Mouse (Mus musculus): ENCODE measurements around the gene Kcnq5. TPM values are rescaled to one million over a fixed set of nuclear protein-coding genes. Genes with fewer than 3 reads are reported as not detected.

The Kcnq5 gene
- polyA plus RNA-seq, 1 experiment from 2014 or later = 4.4 TPM

DNA sequence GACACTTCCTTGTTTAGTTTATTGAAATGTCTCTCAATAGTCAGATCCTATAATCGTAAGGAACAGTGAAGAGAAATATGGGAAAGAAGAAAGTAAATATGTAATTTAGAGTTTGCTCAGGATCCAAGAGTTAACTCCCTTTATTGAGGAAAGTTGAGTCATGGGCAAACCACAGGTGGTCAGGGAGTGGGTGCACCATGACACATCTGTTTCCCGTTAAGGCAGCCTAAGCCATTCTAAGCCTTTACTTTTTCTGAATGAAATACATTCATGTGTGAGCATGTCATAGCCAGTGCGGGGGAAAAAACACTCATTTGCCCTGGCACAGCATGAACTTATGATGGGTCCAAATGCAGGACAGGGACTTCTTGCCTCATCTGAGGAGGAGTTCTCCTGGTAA, 125.4 kb downstream of the Kcnq5 start:
- Histone ChIP-seq H3K4me3 (ENCODE audit: control insufficient read depth in 1 of 2, insufficient read depth in 1 of 2, low read depth in 1 of 2, low read length in 2 of 2) (no peak overlapping the region), H3K4me2 (ENCODE audit: low read length) (no peak overlapping the region), H3K27me3 (ENCODE audit: control insufficient read depth, insufficient read depth, low read length) (no peaks in the 10 kb centered on the region), H3K36me3 (ENCODE audit: control insufficient read depth, insufficient read depth, low read length) (no peaks in the 10 kb centered on the region), H3K9ac (ENCODE audit: low read length) (no peak overlapping the region), H3K27ac (replicated peaks in 1 of 2; ENCODE audit: control insufficient read depth in 1 of 2, insufficient read depth in 1 of 2, low read depth in 2 of 2, low read length in 2 of 2) (no peak overlapping the region), H3K4me1 (ENCODE audit: control insufficient read depth in 2 of 2, insufficient read depth in 2 of 2, low read length in 2 of 2) (peaks cover 2 to 5% of the 10 kb centered on the region in 2 experiments; a peak in 3 of 4 replicates), H3K9me3 (ENCODE audit: control insufficient read depth, low read length) (no peaks in the 10 kb centered on the region)
- ATAC-seq (ENCODE audit: insufficient number of reproducible peaks, insufficient read depth, low FRiP score, low read depth) = no peak
- WGBS = 87% methylated on average over 3 of the region's 3 CpGs

DNA sequence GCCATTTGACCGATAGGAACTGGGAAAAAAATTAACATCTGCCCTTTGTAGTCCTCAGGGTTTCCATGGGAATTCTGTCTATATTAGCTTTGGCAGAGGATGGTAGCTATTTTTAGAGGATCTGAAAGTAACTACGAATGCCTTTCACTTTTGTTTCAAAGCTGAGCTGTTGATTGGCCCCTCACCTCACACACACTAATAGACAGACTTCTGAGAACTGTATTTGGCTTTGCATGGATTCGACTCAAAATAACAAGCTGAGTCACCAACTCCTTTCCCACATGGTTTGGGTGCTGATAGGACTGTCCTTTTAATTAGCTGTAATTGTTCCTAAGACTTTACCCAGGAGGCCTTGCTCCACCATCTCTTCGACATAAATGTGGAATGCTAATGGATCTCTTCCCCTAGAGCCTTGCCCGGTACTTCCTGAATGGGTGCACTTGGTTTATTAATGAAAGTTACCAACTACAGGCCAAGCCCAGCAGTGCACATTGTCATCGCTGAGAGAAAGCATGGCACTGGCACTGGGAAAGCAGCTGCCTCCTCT, 131.8 kb downstream of the Kcnq5 start:
- peak overlapping the region; percentile 55 for H3K4me2 ChIP-seq (ENCODE audit: low read length)
- 13% methylated on average over 6 of the region's 6 CpGs for WGBS
- H3K36me3 ChIP-seq (ENCODE audit: control insufficient read depth, insufficient read depth, low read length) = no peaks in the 10 kb centered on the region
- no peaks in the 10 kb centered on the region for H3K27me3 ChIP-seq (ENCODE audit: control insufficient read depth, insufficient read depth, low read length)
- H3K4me1 ChIP-seq (ENCODE audit: control insufficient read depth in 2 of 2, insufficient read depth in 2 of 2, low read length in 2 of 2) = peaks cover 6 to 16% of the 10 kb centered on the region in 2 experiments; a peak in 3 of 4 replicates
- peak; percentile 69 for ATAC-seq (ENCODE audit: insufficient number of reproducible peaks, insufficient read depth, low FRiP score, low read depth)
- H3K9ac ChIP-seq (ENCODE audit: low read length) = peak overlapping the region; percentile 52
- H3K27ac ChIP-seq (replicated peaks in 1 of 2; ENCODE audit: control insufficient read depth in 1 of 2, insufficient read depth in 1 of 2, low read depth in 2 of 2, low read length in 2 of 2) = peak overlapping the region; percentile 86 to 92
- peak overlapping the region in 1 of 2 experiments; percentile 29; a peak in 2 of 4 replicates for H3K4me3 ChIP-seq (ENCODE audit: control insufficient read depth in 1 of 2, insufficient read depth in 1 of 2, low read depth in 1 of 2, low read length in 2 of 2)
- H3K9me3 ChIP-seq (ENCODE audit: control insufficient read depth, low read length) = no peaks in the 10 kb centered on the region

DNA sequence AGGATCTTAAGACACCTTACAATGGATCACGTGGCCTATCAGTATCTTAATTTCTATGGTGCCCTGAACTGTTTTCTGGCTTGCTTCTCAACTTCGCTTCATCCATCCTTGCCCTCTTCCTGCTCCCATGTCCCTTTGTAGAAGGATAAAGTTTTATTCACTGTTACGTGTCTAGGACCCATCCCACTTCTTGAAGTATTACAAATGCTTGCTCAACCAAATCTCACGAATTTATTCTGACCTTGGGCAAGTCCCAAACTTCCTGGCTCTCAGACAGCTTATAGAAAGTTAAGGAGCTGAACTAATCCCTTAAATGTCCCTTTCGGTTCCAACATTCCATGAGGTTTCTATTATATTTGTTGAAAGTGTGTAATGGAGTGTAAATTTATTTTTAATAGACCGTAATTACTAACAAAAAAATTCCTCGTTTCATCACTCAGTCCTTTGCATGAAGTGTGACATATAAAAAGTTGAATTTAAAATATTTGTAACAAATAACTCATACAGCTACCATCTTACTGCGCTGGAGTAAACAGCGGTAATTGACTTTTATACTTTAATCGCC, 141.6 kb downstream of the Kcnq5 start:
- Histone ChIP-seq H3K4me3 (ENCODE audit: control insufficient read depth in 1 of 2, insufficient read depth in 1 of 2, low read depth in 1 of 2, low read length in 2 of 2) (no peak overlapping the region), H3K36me3 (ENCODE audit: control insufficient read depth, insufficient read depth, low read length) (no peaks in the 10 kb centered on the region), H3K4me1 (ENCODE audit: control insufficient read depth in 2 of 2, insufficient read depth in 2 of 2, low read length in 2 of 2) (no peaks in the 10 kb centered on the region), H3K27ac (replicated peaks in 1 of 2; ENCODE audit: control insufficient read depth in 1 of 2, insufficient read depth in 1 of 2, low read depth in 2 of 2, low read length in 2 of 2) (no peak overlapping the region), H3K4me2 (ENCODE audit: low read length) (no peak overlapping the region), H3K9ac (ENCODE audit: low read length) (no peak overlapping the region), H3K27me3 (ENCODE audit: control insufficient read depth, insufficient read depth, low read length) (no peaks in the 10 kb centered on the region), H3K9me3 (ENCODE audit: control insufficient read depth, low read length) (no peaks in the 10 kb centered on the region)
- ATAC-seq (ENCODE audit: insufficient number of reproducible peaks, insufficient read depth, low FRiP score, low read depth) = no peak
- 90% methylated on average over 10 of the region's 10 CpGs for WGBS

DNA sequence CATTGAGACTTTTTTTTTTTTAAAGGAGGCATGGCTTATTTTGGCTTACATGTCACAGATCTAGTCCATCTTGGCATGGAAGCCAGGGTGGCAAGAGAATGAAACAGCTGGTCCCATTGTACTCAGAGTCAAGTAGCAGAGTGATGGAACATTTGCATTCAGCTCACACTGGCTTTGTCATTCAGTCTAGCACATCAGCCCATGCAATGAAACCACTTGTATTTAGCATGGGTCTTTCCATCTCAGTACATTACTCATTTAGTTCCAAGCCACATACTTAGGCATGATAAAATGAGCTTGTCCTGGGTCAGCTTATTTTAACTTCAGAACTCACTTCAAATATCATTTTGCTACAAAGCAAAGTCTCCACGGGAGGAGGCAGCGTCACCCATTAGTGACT, 156.7 kb downstream of the Kcnq5 start:
- ATAC-seq (ENCODE audit: insufficient number of reproducible peaks, insufficient read depth, low FRiP score, low read depth) = no peak
- Histone ChIP-seq H3K9ac (ENCODE audit: low read length) (no peak overlapping the region), H3K4me1 (ENCODE audit: control insufficient read depth in 2 of 2, insufficient read depth in 2 of 2, low read length in 2 of 2) (peaks cover 2 to 17% of the 10 kb centered on the region in 2 experiments; a peak in 3 of 4 replicates), H3K36me3 (ENCODE audit: control insufficient read depth, insufficient read depth, low read length) (no peaks in the 10 kb centered on the region), H3K27ac (replicated peaks in 1 of 2; ENCODE audit: control insufficient read depth in 1 of 2, insufficient read depth in 1 of 2, low read depth in 2 of 2, low read length in 2 of 2) (no peak overlapping the region), H3K4me2 (ENCODE audit: low read length) (no peak overlapping the region), H3K27me3 (ENCODE audit: control insufficient read depth, insufficient read depth, low read length) (no peaks in the 10 kb centered on the region), H3K4me3 (ENCODE audit: control insufficient read depth in 1 of 2, insufficient read depth in 1 of 2, low read depth in 1 of 2, low read length in 2 of 2) (no peak overlapping the region), H3K9me3 (ENCODE audit: control insufficient read depth, low read length) (no peaks in the 10 kb centered on the region)
- WGBS = 77% methylated on average over 2 of the region's 2 CpGs

DNA sequence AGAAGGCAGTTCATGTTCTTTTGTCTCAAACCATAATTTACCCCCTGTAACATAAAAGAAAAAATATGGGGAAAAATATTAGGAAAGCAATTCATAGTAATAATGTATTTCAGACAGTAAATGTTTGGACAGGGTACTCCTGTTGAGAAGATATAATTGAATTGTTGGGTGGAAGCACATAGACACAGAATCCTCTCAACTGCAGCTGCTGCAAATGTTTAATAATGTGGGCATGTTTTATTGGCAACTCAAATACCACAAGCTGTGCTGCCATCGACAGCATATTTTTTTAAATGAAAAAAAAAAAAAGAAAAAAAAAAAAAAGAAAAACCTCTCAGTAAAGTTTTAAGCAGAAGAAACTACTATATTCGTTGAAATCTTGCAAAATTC, 157.3 kb downstream of the Kcnq5 start:
- H3K4me1 ChIP-seq (ENCODE audit: control insufficient read depth in 2 of 2, insufficient read depth in 2 of 2, low read length in 2 of 2) = peaks cover 2 to 13% of the 10 kb centered on the region in 2 experiments; a peak in 3 of 4 replicates
- WGBS = 86% methylated on average over 2 of the region's 2 CpGs
- no peak for ATAC-seq (ENCODE audit: insufficient number of reproducible peaks, insufficient read depth, low FRiP score, low read depth)

DNA sequence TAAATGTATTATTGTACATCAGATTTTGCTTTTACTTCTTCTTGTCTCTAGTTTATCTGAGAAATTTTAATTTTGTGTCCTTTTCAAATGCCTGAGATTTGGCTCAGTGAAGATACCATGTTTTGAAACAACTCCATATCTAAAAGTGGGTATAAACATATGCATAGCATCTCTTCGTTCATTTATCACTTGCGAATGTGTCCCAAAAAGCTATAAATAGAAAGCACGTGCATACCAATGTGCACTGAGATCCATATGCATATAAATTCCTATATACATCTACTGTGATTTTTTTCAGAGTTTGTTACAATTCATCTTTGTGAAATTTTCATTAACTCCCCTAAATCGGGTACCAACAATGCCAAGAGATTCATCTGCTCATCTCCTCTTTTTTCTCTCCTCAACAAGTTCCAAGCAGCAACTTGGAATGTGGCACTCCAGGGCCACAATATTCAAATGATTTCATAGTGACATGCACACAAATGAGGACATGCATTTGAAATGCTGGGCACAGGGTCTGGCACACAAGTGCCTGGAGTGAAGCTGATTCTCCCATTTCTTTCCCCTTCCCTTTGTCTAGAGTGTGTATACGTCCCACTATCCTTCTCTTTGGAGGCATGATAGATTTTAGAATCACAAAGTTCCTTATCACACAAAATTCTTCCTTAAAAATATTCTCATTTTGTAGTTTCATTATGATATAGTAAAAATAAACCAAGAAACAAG, 157.8 kb downstream of the Kcnq5 start:
- H3K4me1 ChIP-seq (ENCODE audit: control insufficient read depth in 2 of 2, insufficient read depth in 2 of 2, low read length in 2 of 2) = peaks cover 2 to 8% of the 10 kb centered on the region in 2 experiments; a peak in 3 of 4 replicates
- no peak overlapping the region for H3K9ac ChIP-seq (ENCODE audit: low read length)
- 66% methylated on average over 5 of the region's 5 CpGs for WGBS
- H3K36me3 ChIP-seq (ENCODE audit: control insufficient read depth, insufficient read depth, low read length) = no peaks in the 10 kb centered on the region
- no peak overlapping the region for H3K4me3 ChIP-seq (ENCODE audit: control insufficient read depth in 1 of 2, insufficient read depth in 1 of 2, low read depth in 1 of 2, low read length in 2 of 2)
- no peak overlapping the region for H3K4me2 ChIP-seq (ENCODE audit: low read length)
- no peak for ATAC-seq (ENCODE audit: insufficient number of reproducible peaks, insufficient read depth, low FRiP score, low read depth)
- H3K27ac ChIP-seq (replicated peaks in 1 of 2; ENCODE audit: control insufficient read depth in 1 of 2, insufficient read depth in 1 of 2, low read depth in 2 of 2, low read length in 2 of 2) = no peak overlapping the region
- no peaks in the 10 kb centered on the region for H3K9me3 ChIP-seq (ENCODE audit: control insufficient read depth, low read length)
- H3K27me3 ChIP-seq (ENCODE audit: control insufficient read depth, insufficient read depth, low read length) = no peaks in the 10 kb centered on the region

More for the DNA sequence above, 157.3 kb downstream of the Kcnq5 start:
- no peak overlapping the region for H3K27ac ChIP-seq (replicated peaks in 1 of 2; ENCODE audit: control insufficient read depth in 1 of 2, insufficient read depth in 1 of 2, low read depth in 2 of 2, low read length in 2 of 2)
- H3K4me3 ChIP-seq (ENCODE audit: control insufficient read depth in 1 of 2, insufficient read depth in 1 of 2, low read depth in 1 of 2, low read length in 2 of 2) = no peak overlapping the region
- H3K9me3 ChIP-seq (ENCODE audit: control insufficient read depth, low read length) = no peaks in the 10 kb centered on the region
- no peaks in the 10 kb centered on the region for H3K27me3 ChIP-seq (ENCODE audit: control insufficient read depth, insufficient read depth, low read length)
- H3K4me2 ChIP-seq (ENCODE audit: low read length) = no peak overlapping the region
- H3K9ac ChIP-seq (ENCODE audit: low read length) = no peak overlapping the region
- H3K36me3 ChIP-seq (ENCODE audit: control insufficient read depth, insufficient read depth, low read length) = no peaks in the 10 kb centered on the region

DNA sequence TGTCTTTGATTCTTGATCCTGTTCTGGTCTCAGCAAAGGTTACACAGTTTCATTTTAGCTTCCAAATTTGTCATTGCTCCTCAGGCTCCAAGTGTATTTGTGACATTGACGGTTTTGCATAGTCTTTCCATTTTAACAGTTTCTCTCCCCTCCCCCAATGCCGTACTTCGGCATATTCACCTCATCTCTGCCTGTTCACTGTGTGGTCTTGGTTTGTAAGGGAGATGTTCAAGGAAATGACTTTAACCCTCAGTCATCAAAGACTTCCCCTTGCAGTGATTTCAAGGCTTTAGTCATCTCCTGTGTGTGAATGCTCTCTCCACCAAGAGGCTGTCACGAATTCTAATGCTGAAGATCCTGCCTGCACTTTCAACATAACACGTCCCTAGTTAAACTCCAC, 181.0 kb downstream of the Kcnq5 start:
- Histone ChIP-seq H3K9me3 (ENCODE audit: control insufficient read depth, low read length) (no peaks in the 10 kb centered on the region), H3K27ac (replicated peaks in 1 of 2; ENCODE audit: control insufficient read depth in 1 of 2, insufficient read depth in 1 of 2, low read depth in 2 of 2, low read length in 2 of 2) (no peak overlapping the region), H3K36me3 (ENCODE audit: control insufficient read depth, insufficient read depth, low read length) (no peaks in the 10 kb centered on the region), H3K27me3 (ENCODE audit: control insufficient read depth, insufficient read depth, low read length) (no peaks in the 10 kb centered on the region), H3K4me1 (ENCODE audit: control insufficient read depth in 2 of 2, insufficient read depth in 2 of 2, low read length in 2 of 2) (no peaks in the 10 kb centered on the region; a peak in 1 of 4 replicates), H3K4me2 (ENCODE audit: low read length) (no peak overlapping the region), H3K9ac (ENCODE audit: low read length) (no peak overlapping the region), H3K4me3 (ENCODE audit: control insufficient read depth in 1 of 2, insufficient read depth in 1 of 2, low read depth in 1 of 2, low read length in 2 of 2) (no peak overlapping the region)
- WGBS = 76% methylated on average over 5 of the region's 5 CpGs
- ATAC-seq (ENCODE audit: insufficient number of reproducible peaks, insufficient read depth, low FRiP score, low read depth) = no peak
